Mouse (Mus musculus) kidney, postnatal 0 days (tissue): ENCODE results near the gene Camk2n2. TPM values are rescaled to one million over a fixed set of nuclear protein-coding genes. Genes with fewer than 3 reads are reported as not detected.

Source experiments
- ATAC-seq: fragments of 200-750 bp; cut with Nextera tagmentation; replicated peaks from 2 replicates; pipeline ENCODE4 v1.8.0; 2017; ENCODE audit warnings: low read depth, moderate number of reproducible peaks, moderate TSS enrichment, moderate library complexity; ENCODE audit not compliant: low FRiP score
- DNase-seq: peaks from one replicate; pipeline ENCODE4 v3.0.0-alpha.2; 2016; ENCODE audit warnings: low spot score
- H3K27ac ChIP-seq: fragments of 300-500 bp; sonication (generic); 2 replicates; pipeline ENCODE4 v1.5.1; 2014; ENCODE audit warnings: mild to moderate bottlenecking
- H3K27me3 ChIP-seq: fragments of 300-500 bp; sonication (generic); 2 replicates; pipeline ENCODE4 v1.6.1; 2014; ENCODE audit warnings: low read length, mixed read lengths; ENCODE audit not compliant: insufficient read depth
- H3K36me3 ChIP-seq: fragments of 300-500 bp; sonication (generic); 2 replicates; pipeline ENCODE4 v1.6.1; 2014; ENCODE audit warnings: low read length, mixed read lengths; ENCODE audit not compliant: insufficient read depth
- H3K4me1 ChIP-seq: fragments of 300-500 bp; sonication (generic); replicated peaks from 2 replicates; pipeline ENCODE4 v1.6.1; 2014; ENCODE audit warnings: antibody characterized with exemption, low read length, mixed read lengths; ENCODE audit not compliant: insufficient read depth
- H3K4me2 ChIP-seq: fragments of 300-500 bp; sonication (generic); 2 replicates; pipeline ENCODE4 v1.6.1; 2014; ENCODE audit warnings: mild to moderate bottlenecking, low read length, moderate library complexity, mixed read lengths
- H3K4me3 ChIP-seq: fragments of 300-500 bp; sonication (generic); replicated peaks from 2 replicates; pipeline ENCODE4 v1.5.1; 2014; ENCODE audit warnings: low read depth, low read length
- H3K9ac ChIP-seq: fragments of 300-500 bp; sonication (generic); 2 replicates; pipeline ENCODE4 v1.6.1; 2014; ENCODE audit warnings: low read depth, low read length
- H3K9me3 ChIP-seq: fragments of 300-500 bp; sonication (generic); replicated peaks from 2 replicates; pipeline ENCODE4 v1.6.1; 2016; ENCODE audit warnings: low read length, inconsistent platforms, mixed read lengths
- CTCF ChIP-seq: IDR thresholded peaks from 2 replicates; pipeline ENCODE4 v1.5.1; 2016; ENCODE audit warnings: antibody characterized with exemption, low read depth, mild to moderate bottlenecking, moderate library complexity
- WGBS: fragments of 180-500 bp; shearing (Covaris S2); extraction: QIAGEN DNeasy Blood & Tissue Kit; methylation state at CpG from one replicate; pipeline ENCODE4 v1.1.7; 2014; 5-methylcytosine and 5-hydroxymethylcytosine counted together
- polyA plus RNA-seq: library from polyadenylated mRNA; unstranded; fragments of >200 nt; fragmentation: Nextera tagmentation; extraction: Ambion mirVana; gene quantifications from 2 replicates; pipeline ENCODE4 v1.2.1, GENCODE M21; 2015

Gene Camk2n2
- polyA plus RNA-seq, 1 experiment from 2014 or later, result 0.72 TPM

GRCm38 (mm10) chr16:20628871-20629391, 7.8 kb upstream of the Camk2n2 start:
- Histone ChIP-seq H3K4me1 (no peaks in the 10 kb centered on the region), H3K27me3 (peaks cover 7% of the 10 kb centered on the region; the same call in 1 of the 2 replicates), H3K4me2 (no peak overlapping the region), H3K9me3 (no peaks in the 10 kb centered on the region), H3K27ac (no peak overlapping the region), H3K9ac (no peak overlapping the region), H3K4me3 (no peak overlapping the region), H3K36me3 (no peaks in the 10 kb centered on the region)
- ATAC-seq (no peak), DNase-seq (no peak)
- WGBS, result 53% methylated on average over 11 of the region's 11 CpGs
- TF ChIP-seq CTCF, result no peak

- WGBS, result 55% methylated on average over 2 of the region's 2 CpGs
- no peaks in the 10 kb centered on the region for H3K36me3 ChIP-seq
- H3K9ac ChIP-seq, result no peak overlapping the region
- no peak overlapping the region for H3K4me3 ChIP-seq
- TF ChIP-seq CTCF, result no peak
- no peaks in the 10 kb centered on the region for H3K9me3 ChIP-seq
- H3K27me3 ChIP-seq, result 0 out of 2 replicates have a peak, but pooled peaks cover 6% of the 10 kb centered on the region
- peaks cover 24% of the 10 kb centered on the region; the same call in 1 of the 2 replicates for H3K4me1 ChIP-seq
- no peak overlapping the region for H3K27ac ChIP-seq
- no peak overlapping the region for H3K4me2 ChIP-seq
- ATAC-seq (no peak), DNase-seq (no peak)
Measured at GRCm38 (mm10) chr16:20623211-20623610, 2.1 kb upstream of the Camk2n2 start.

GRCm38 (mm10) chr16:20621991-20622685, 1.1 kb upstream of the Camk2n2 start:
- no peaks in the 10 kb centered on the region for H3K9me3 ChIP-seq
- peak overlapping the region; percentile 70 for H3K4me3 ChIP-seq
- TF ChIP-seq CTCF, result no peak
- 0 out of 2 replicates have a peak, but pooled peaks cover 6% of the 10 kb centered on the region for H3K27me3 ChIP-seq
- H3K4me2 ChIP-seq, result peak overlapping the region; percentile 99
- peak overlapping the region; percentile 54; the same call in 1 of the 2 replicates for H3K9ac ChIP-seq
- H3K27ac ChIP-seq, result no peak overlapping the region
- WGBS, result under 1% methylated on average over 37 of the region's 37 CpGs
- peaks cover 24% of the 10 kb centered on the region; the same call in 1 of the 2 replicates for H3K4me1 ChIP-seq
- peak; percentile 27 for DNase-seq
- no peaks in the 10 kb centered on the region for H3K36me3 ChIP-seq
- ATAC-seq, result peak; percentile 25; the same call in 1 of the 2 replicates

- H3K4me3 ChIP-seq, result peak overlapping the region; percentile 70
- WGBS, result under 1% methylated on average over 32 of the region's 32 CpGs
- peak overlapping the region; percentile 54 for H3K9ac ChIP-seq
- no peak for TF ChIP-seq CTCF
- H3K36me3 ChIP-seq, result no peaks in the 10 kb centered on the region
- H3K27me3 ChIP-seq, result 0 out of 2 replicates have a peak, but pooled peaks cover 6% of the 10 kb centered on the region
- ATAC-seq, result no peak
- no peaks in the 10 kb centered on the region for H3K9me3 ChIP-seq
- H3K27ac ChIP-seq, result no peak overlapping the region
- H3K4me2 ChIP-seq, result peak overlapping the region; percentile 99
- H3K4me1 ChIP-seq, result peaks cover 24% of the 10 kb centered on the region; the same call in 1 of the 2 replicates
- no peak for DNase-seq
Measured at GRCm38 (mm10) chr16:20620751-20621190, 316 bp downstream of the Camk2n2 start.

- Histone ChIP-seq H3K27ac (no peak overlapping the region), H3K36me3 (no peaks in the 10 kb centered on the region), H3K4me3 (peak overlapping the region; percentile 70), H3K27me3 (0 out of 2 replicates have a peak, but pooled peaks cover 6% of the 10 kb centered on the region), H3K4me1 (peaks cover 24% of the 10 kb centered on the region; the same call in 1 of the 2 replicates), H3K9ac (no peak overlapping the region), H3K9me3 (no peaks in the 10 kb centered on the region), H3K4me2 (peak overlapping the region; percentile 99)
- 0% methylated on average over 9 of the region's 9 CpGs for WGBS
- TF ChIP-seq CTCF, result no peak
- ATAC-seq (no peak), DNase-seq (no peak)
Measured at GRCm38 (mm10) chr16:20620399-20620735, 720 bp downstream of the Camk2n2 start.

GRCm38 (mm10) chr16:20619541-20620398, 1.3 kb downstream of the Camk2n2 start:
- H3K4me3 ChIP-seq, result peak overlapping the region; percentile 70
- no peaks in the 10 kb centered on the region for H3K36me3 ChIP-seq
- H3K9me3 ChIP-seq, result no peaks in the 10 kb centered on the region
- no peak for TF ChIP-seq CTCF
- H3K4me1 ChIP-seq, result peaks cover 24% of the 10 kb centered on the region; the same call in 1 of the 2 replicates
- peak; percentile 54 for DNase-seq
- 3% methylated on average over 66 of the region's 83 CpGs for WGBS
- 0 out of 2 replicates have a peak, but pooled peaks cover 6% of the 10 kb centered on the region for H3K27me3 ChIP-seq
- H3K4me2 ChIP-seq, result peak overlapping the region; percentile 99
- ATAC-seq, result 0 out of 2 replicates have a peak, but pooled peaks have one; percentile 33
- H3K9ac ChIP-seq, result no peak overlapping the region
- no peak overlapping the region for H3K27ac ChIP-seq
